Mouse (Mus musculus): ENCODE data around the gene Adcy1.

- TF ChIP-seq CTCF (conservative IDR thresholded peaks at IDR 0.05; ENCODE audit: insufficient read depth, insufficient read length, low read depth, low read length) (no peak), POLR2A (IDR thresholded peaks at IDR 0.05; ENCODE audit: low read depth, low read length) (no peak)
These were observed 7.8 kb upstream of the Adcy1 start for GRCm38 (mm10) chr11:7055455-7056017.
